Mouse (Mus musculus) thymus, postnatal 14 days (tissue): ENCODE measurements around the gene Chchd3.

Source experiments
- DNase-seq: peaks from one replicate; pipeline ENCODE4 v3.0.0; 2021

The Chchd3 gene

GRCm38 (mm10) chr6:33001271-33001670 is 58.8 kb downstream of the Chchd3 start:
- no peak for DNase-seq

GRCm38 (mm10) chr6:32996597-32996996 is 63.5 kb downstream of the Chchd3 start:
- DNase-seq: no peak

- no peak for DNase-seq
Measured at GRCm38 (mm10) chr6:32993847-32994246, 66.2 kb downstream of the Chchd3 start.

GRCm38 (mm10) chr6:32990061-32990633 is 69.9 kb downstream of the Chchd3 start:
- no peak for DNase-seq

GRCm38 (mm10) chr6:32988561-32988960 is 71.5 kb downstream of the Chchd3 start:
- DNase-seq: no peak

GRCm38 (mm10) chr6:32983876-32984275 is 76.2 kb downstream of the Chchd3 start:
- DNase-seq: no peak

- no peak for DNase-seq
Measured at GRCm38 (mm10) chr6:32981253-32981652, 78.8 kb downstream of the Chchd3 start.

- no peak for DNase-seq
Measured at GRCm38 (mm10) chr6:32978811-32979210, 81.2 kb downstream of the Chchd3 start.

GRCm38 (mm10) chr6:32971926-32972325 is 88.1 kb downstream of the Chchd3 start:
- DNase-seq: no peak

GRCm38 (mm10) chr6:32968971-32969370 is 91.1 kb downstream of the Chchd3 start:
- no peak for DNase-seq

- no peak for DNase-seq
Measured at GRCm38 (mm10) chr6:32962048-32962447, 98.0 kb downstream of the Chchd3 start.

GRCm38 (mm10) chr6:32961477-32961876 is 98.6 kb downstream of the Chchd3 start:
- no peak for DNase-seq

GRCm38 (mm10) chr6:32959816-32960550 is 100.1 kb downstream of the Chchd3 start:
- DNase-seq: no peak

- no peak for DNase-seq
Measured at GRCm38 (mm10) chr6:32955481-32955880, 104.6 kb downstream of the Chchd3 start.

GRCm38 (mm10) chr6:32950973-32951372 is 109.1 kb downstream of the Chchd3 start:
- DNase-seq: no peak

GRCm38 (mm10) chr6:32949702-32950101 is 110.4 kb downstream of the Chchd3 start:
- no peak for DNase-seq

- DNase-seq: no peak
Measured at GRCm38 (mm10) chr6:32947225-32947624, 112.8 kb downstream of the Chchd3 start.

- no peak for DNase-seq
Measured at GRCm38 (mm10) chr6:32944956-32945355, 115.1 kb downstream of the Chchd3 start.

GRCm38 (mm10) chr6:32943651-32944050 is 116.4 kb downstream of the Chchd3 start:
- no peak for DNase-seq

GRCm38 (mm10) chr6:32940299-32940698 is 119.8 kb downstream of the Chchd3 start:
- DNase-seq: no peak

- DNase-seq: no peak
Measured at GRCm38 (mm10) chr6:32937643-32938042, 122.4 kb downstream of the Chchd3 start.

- no peak for DNase-seq
Measured at GRCm38 (mm10) chr6:32936794-32937193, 123.3 kb downstream of the Chchd3 start.

GRCm38 (mm10) chr6:32936365-32936764 is 123.7 kb downstream of the Chchd3 start:
- DNase-seq: no peak

- DNase-seq: no peak
Measured at GRCm38 (mm10) chr6:32935576-32935975, 124.5 kb downstream of the Chchd3 start.
